Mouse (Mus musculus) bone marrow macrophage, adult 2 months (primary cell): ENCODE results near the gene Ttc29. TPM values are rescaled to one million over a fixed set of nuclear protein-coding genes. Genes with fewer than 3 reads are reported as not detected.

Experiments
- H3K27ac ChIP-seq: 2 replicates; pipeline ENCODE4 v1.5.1; 2012; ENCODE audit warnings: low read depth, low read length; ENCODE audit not compliant: insufficient read depth
- H3K4me1 ChIP-seq: 2 replicates; pipeline ENCODE4 v1.6.1; 2012; ENCODE audit warnings: low read length; ENCODE audit not compliant: control insufficient read depth, insufficient read depth
- H3K4me3 ChIP-seq: 2 replicates; pipeline ENCODE4 v1.5.1; 2012; ENCODE audit warnings: mild to moderate bottlenecking, low read length, moderate library complexity; ENCODE audit not compliant: insufficient read depth
- CTCF ChIP-seq: IDR thresholded peaks from 2 replicates; pipeline ENCODE4 v1.5.1; 2012; ENCODE audit warnings: low read depth, mild to moderate bottlenecking, low read length, moderate library complexity
- POLR2A ChIP-seq: IDR thresholded peaks from 2 replicates; pipeline ENCODE4 v1.6.1; 2012; ENCODE audit warnings: mild to moderate bottlenecking, low read depth, low read length, borderline replicate concordance
- polyA plus RNA-seq: library from polyadenylated mRNA; stranded (reverse); fragments of >200 nt; gene quantifications from 2 replicates; pipeline ENCODE4 v1.2.4, GENCODE M21; 2012; ENCODE audit not compliant: missing spikeins, insufficient read depth, insufficient read length

Gene Ttc29
- not detected in 2 replicates for polyA plus RNA-seq

GRCm38 (mm10) chr8:78213074-78213473 is at the start of gene Ttc29:
TSS of gene Ttc29 (plus strand) at chr8:78213297.
- Histone ChIP-seq H3K27ac (no peak within 1 kb of the TSS), H3K4me3 (no peak within 1 kb of the TSS), H3K4me1 (no peaks in the 10 kb centered on the region)
- TF ChIP-seq CTCF = no peak
- TF ChIP-seq POLR2A = no peak

- TF ChIP-seq POLR2A = no peak
- no peak for TF ChIP-seq CTCF
- no peak overlapping the region for H3K27ac ChIP-seq
- H3K4me3 ChIP-seq = no peak overlapping the region
- no peaks in the 10 kb centered on the region for H3K4me1 ChIP-seq
These were observed 41.7 kb upstream of the Ttc29 start for GRCm38 (mm10) chr8:78171351-78171750.

DNA sequence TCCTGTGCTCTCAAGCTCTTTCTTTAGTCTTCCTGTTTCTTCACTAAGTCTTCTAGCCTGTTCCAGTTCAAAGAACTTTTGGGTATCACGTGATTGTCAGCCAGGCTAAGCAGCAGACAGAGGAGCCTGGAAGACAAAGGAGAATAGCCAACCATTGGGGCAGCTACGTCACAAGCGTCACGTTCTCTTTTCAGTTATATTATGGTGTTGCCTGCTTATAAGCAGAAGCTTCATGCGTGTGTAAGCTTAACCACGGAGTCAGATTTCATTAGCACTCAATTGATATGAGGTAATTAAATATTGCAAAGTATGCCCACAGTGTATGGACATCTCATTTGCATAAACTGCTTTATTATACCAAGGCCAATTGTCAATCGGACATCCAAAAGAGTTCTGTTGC is 30.4 kb upstream of the Ttc29 start:
- Histone ChIP-seq H3K27ac (no peak overlapping the region), H3K4me1 (no peaks in the 10 kb centered on the region), H3K4me3 (no peak overlapping the region)
- TF ChIP-seq POLR2A (no peak), CTCF (no peak)

GRCm38 (mm10) chr8:78183414-78183813 is 29.7 kb upstream of the Ttc29 start:
- Histone ChIP-seq H3K27ac (no peak overlapping the region), H3K4me1 (no peaks in the 10 kb centered on the region)
- TF ChIP-seq POLR2A (no peak), CTCF (no peak)

DNA sequence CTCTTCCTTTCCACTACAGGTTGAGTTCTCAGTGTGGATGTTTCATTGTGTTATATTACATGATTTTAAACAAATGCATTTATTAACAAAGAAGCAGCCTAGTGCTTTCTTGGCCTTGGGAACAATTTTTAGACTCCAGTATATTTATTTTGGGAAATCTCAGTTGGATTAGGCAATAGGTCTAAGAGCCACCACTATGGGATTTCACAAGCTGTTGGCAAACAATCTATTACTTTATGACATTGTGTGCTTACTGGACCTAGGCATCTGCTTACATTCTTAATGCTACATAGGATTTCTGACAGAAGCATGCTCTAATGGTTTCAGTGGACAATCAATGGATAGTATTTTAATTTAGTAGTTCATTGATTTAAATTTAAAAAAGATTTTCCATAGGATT is 26.0 kb upstream of the Ttc29 start:
- TF ChIP-seq CTCF (no peak), POLR2A (no peak)
- Histone ChIP-seq H3K27ac (no peak overlapping the region), H3K4me3 (no peak overlapping the region), H3K4me1 (no peaks in the 10 kb centered on the region)

More at GRCm38 (mm10) chr8:78183414-78183813, 29.7 kb upstream of the Ttc29 start:
- no peak overlapping the region for H3K4me3 ChIP-seq

GRCm38 (mm10) chr8:78204229-78204628 is 8.9 kb upstream of the Ttc29 start:
- no peak overlapping the region for H3K27ac ChIP-seq
- no peak for TF ChIP-seq CTCF
- no peak for TF ChIP-seq POLR2A
- H3K4me3 ChIP-seq = no peak overlapping the region
- no peaks in the 10 kb centered on the region for H3K4me1 ChIP-seq

DNA sequence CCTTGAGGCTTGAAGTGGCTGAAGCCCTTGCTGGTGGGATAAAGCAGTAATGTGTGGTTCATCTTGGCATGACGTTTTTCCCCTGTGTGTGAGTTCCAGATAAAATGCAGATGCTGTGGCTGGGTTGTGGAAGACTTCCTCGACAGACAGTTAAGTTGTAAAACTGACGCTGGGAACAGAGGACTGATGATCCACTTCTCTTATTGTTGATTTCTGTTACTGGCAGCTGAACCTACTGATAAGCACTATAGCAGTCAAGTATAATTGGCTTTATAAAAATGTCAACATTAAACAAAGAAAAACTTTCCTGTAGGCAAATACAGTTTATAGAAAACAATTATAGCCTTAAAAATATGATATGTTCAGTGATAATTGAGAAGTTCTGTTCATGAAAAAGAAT is 2.7 kb upstream of the Ttc29 start:
- Histone ChIP-seq H3K27ac (no peak overlapping the region), H3K4me1 (no peaks in the 10 kb centered on the region), H3K4me3 (no peak overlapping the region)
- TF ChIP-seq POLR2A = no peak
- TF ChIP-seq CTCF = no peak

GRCm38 (mm10) chr8:78214645-78215044 is 1.5 kb downstream of the Ttc29 start:
- no peaks in the 10 kb centered on the region for H3K4me1 ChIP-seq
- H3K4me3 ChIP-seq = no peak overlapping the region
- H3K27ac ChIP-seq = no peak overlapping the region
- TF ChIP-seq CTCF (no peak), POLR2A (no peak)

GRCm38 (mm10) chr8:78226087-78226486 is 13.0 kb downstream of the Ttc29 start:
- TF ChIP-seq CTCF (no peak), POLR2A (no peak)
- no peak overlapping the region for H3K27ac ChIP-seq
- no peak overlapping the region for H3K4me3 ChIP-seq
- no peaks in the 10 kb centered on the region for H3K4me1 ChIP-seq

DNA sequence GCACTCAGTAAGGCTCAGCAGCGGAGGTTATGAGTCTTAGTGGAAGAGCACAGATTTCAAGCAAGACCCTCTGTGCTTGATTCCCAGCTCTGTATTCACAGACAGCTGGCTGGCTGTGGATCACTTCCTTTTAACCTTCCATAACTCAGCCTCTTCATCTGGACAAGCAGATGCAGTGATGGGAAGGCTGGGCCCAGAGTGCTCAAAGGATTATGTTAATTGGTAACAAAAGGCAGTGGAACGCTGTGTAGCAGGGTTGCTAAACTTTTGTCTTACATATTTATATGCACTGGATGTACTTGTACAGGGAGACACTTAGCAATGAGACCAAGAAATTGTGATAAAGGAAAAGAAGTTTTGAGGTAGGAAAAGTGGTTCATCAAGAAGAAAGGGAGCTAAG is 17.6 kb downstream of the Ttc29 start:
- Histone ChIP-seq H3K4me3 (no peak overlapping the region), H3K4me1 (no peaks in the 10 kb centered on the region), H3K27ac (no peak overlapping the region)
- TF ChIP-seq POLR2A (no peak), CTCF (no peak)

DNA sequence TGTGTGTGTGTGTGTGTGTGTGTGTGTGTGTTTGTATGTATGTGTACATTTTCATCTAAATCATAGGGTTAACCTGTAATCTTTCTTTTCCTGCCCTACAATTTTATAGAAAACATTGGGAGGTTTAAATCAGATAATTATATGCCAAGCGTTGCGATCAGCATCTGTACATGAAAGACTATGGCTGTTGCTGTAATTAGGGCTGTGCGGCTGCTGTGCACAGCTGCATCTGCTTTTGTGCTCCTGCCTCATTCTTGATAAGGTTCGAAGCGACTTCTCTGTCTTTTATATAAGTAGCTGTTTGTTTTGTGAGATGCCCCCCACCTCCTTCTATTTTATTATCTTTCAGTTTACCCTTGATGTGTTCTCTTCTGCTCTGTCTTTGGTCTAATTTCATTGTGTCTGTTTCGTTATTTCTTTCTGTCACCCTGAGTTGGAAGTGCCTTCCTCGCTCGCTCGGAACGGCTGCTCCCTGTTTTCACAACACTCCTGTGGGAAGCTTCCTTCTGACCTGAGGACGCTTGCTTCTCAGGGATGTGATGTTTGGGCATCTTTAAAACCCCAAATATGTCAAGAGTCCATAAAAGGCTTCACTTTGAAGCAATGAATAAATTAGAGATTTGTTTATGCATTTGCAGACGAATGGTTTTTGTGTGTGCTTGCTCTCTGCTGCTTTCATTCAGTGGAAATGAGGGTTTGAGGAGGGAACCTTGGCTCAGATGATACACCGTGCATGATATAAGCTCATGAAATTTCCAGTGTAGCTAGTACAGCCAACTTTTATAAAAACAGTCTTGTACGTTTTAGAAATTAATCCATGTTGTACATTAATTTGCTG is 20.0 kb downstream of the Ttc29 start:
- Histone ChIP-seq H3K4me3 (no peak overlapping the region), H3K27ac (no peak overlapping the region), H3K4me1 (no peaks in the 10 kb centered on the region)
- TF ChIP-seq CTCF = no peak
- TF ChIP-seq POLR2A = no peak
